Mouse (Mus musculus) retina, embryonic 14.5 days (tissue): ENCODE results near the gene Tarbp1.

Experiments
- DNase-seq: peaks from one replicate; pipeline ENCODE4 v3.0.0-alpha.2; 2015; ENCODE audit warnings: low spot score

Tarbp1 gene

GRCm38 (mm10) chr8:126405030-126405429 lies 69.8 kb downstream of the Tarbp1 start:
- DNase-seq: no peak

GRCm38 (mm10) chr8:126404550-126404949 lies 70.3 kb downstream of the Tarbp1 start:
- peak; percentile 67 for DNase-seq

GRCm38 (mm10) chr8:126398349-126398748 lies 76.5 kb downstream of the Tarbp1 start:
- no peak for DNase-seq

GRCm38 (mm10) chr8:126395917-126396316 lies 78.9 kb downstream of the Tarbp1 start:
- DNase-seq: no peak

- no peak for DNase-seq
Measured at GRCm38 (mm10) chr8:126395386-126395785, 79.5 kb downstream of the Tarbp1 start.

- DNase-seq: no peak
Measured at GRCm38 (mm10) chr8:126391541-126391940, 83.3 kb downstream of the Tarbp1 start.

DNA sequence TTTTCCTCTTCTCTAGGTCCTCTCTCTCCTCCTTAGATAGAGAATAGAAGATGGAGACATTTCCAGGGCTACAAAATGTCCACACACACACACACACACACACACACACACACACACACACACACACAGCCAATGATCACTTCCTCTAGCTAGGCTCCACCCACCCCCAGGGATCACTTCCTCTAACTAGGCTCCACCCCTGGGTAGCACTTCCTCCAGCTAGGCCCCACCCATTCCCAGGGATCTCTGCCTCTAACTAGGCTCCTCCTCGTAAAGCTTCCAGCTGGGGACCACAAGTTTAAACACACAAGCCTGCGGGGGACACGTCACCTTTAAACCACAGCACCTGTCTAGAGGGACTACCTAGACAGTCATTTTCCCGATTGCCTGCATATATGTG lies 87.3 kb downstream of the Tarbp1 start:
- DNase-seq: no peak

DNA sequence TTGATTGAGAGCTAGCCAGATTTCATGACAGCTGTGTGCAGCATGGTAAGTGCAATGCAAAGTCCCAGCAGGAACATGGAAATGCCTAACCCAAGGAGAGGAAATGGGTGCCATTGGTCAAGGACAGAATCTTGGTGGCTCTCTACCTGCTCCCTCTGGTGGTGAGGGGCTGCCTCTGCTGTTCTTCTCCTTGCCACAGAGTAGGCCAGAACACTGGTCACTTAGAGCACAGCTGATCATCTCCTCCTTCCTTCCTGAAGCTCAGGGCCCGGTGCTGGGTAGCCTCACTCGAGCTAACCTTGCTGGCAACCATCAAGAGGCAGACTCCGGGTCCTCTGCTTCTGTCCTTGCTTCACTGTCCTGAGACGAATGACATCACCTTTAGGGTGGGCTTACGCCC lies 92.1 kb downstream of the Tarbp1 start:
- peak; percentile 79 for DNase-seq

- no peak for DNase-seq
Measured at GRCm38 (mm10) chr8:126382216-126382615, 92.6 kb downstream of the Tarbp1 start.

DNA sequence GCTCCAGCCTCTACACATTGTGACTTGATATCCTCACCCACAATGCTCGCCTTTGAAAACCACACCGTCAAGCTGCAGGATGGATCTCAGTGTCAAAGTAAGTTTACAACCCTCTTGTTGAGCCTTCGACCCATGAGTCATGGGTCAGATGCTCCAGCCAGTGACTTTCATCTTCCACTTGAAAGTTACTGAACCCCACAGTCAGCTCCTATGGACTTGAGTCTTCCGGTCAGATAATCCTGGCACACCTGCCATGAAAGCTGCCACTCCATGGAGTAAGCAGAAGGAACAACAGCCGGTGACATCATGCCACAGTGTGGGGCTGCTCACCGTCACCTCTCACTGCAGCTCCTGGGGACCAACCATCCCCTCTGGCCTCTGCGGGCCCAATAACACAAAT lies 93.6 kb downstream of the Tarbp1 start:
- no peak for DNase-seq

DNA sequence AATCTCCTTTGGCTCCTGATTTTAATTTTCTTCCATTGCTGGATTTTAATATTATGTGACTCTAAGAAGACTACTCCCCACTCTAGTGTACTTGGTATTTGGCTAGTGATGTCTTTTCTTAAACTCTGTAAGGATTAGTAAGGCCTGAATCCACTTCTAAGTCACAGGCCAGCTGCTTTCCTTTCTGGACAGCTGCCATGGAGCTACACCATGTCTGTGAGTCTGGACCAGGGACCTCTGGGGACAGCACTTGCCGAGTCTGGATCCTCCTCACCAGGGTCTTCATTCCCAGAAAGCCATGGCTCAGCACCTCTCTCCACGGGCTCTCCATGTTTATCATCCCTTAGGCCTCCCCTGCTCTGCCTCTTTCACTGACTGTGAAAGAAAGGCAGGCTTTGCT lies 94.7 kb downstream of the Tarbp1 start:
- no peak for DNase-seq

DNA sequence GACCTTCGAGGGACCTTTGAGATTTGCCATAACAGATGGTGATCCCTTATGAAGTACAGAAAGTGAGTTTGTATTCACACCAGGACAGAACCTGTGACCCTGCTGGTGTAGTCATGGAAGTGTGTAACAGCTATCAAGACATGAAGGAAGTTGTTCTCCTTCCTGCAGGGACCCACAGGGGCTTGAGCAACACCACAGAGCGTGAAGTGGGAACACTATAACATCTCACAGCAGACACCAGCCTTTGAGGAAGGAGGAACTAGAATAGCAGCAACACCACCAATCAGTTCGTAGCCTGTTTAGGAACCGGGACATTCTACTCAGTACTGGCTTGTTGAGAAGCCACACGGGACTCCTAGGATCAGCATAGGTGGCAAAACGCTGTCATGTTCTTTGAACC lies 95.3 kb downstream of the Tarbp1 start:
- no peak for DNase-seq
